8 mouse cellular contexts compared by ENCODE assay signal in genomic region chr9:85326292-85327241, GRCm38 (mm10). TPM values are rescaled to one million over a fixed set of nuclear protein-coding genes. Genes with fewer than 3 reads are reported as not detected.
DNase-seq lines count a peak whose midpoint lies in the region; ATAC-seq and TF ChIP-seq lines count a peak whose summit lies in the region.

No protein-coding gene starts in this region.

- DNase-seq in left cerebral cortex, postnatal 14 days (ENCODE audit: low spot score in 2 of 2): peak; percentile 6 to 17
- DNase-seq in left cerebral cortex, adult 11 months (ENCODE audit: low spot score): no peak
- DNase-seq in embryonic facial prominence, embryonic 10.5 days (ENCODE audit: low spot score): peak; percentile 62
- peak; percentile 57 to 60 for DNase-seq in heart, adult 9 months (ENCODE audit: low spot score in 2 of 2)
- peak; percentile 14 to 35 for DNase-seq in kidney, adult 8-10 months
- DNase-seq in liver, postnatal 0 days: peak; percentile 76
- DNase-seq in neural tube, embryonic 11.5 days (ENCODE audit: low spot score): peak; percentile 43
- peak; percentile 24 for DNase-seq in testis, postnatal 14 days (ENCODE audit: low spot score)

- intact Hi-C loops in left cerebral cortex, postnatal 14 days (cut with DNase I): loop anchor here (5.0 to 10.0 kb wide), 4 partner anchors 859 to 1369 kb away; no protein-coding TSS in a partner anchor

- peaks cover 38% of the 10 kb centered on the region for H3K27me3 ChIP-seq in embryonic facial prominence, embryonic 10.5 days (replicated peaks; ENCODE audit: low read depth, poor library complexity, severe bottlenecking)
- H3K27me3 ChIP-seq in liver, postnatal 0 days (ENCODE audit: insufficient read depth, low read length): no peaks in the 10 kb centered on the region
- peaks cover 7% of the 10 kb centered on the region for H3K27me3 ChIP-seq in neural tube, embryonic 11.5 days (ENCODE audit: control insufficient read depth, insufficient read depth, low read length)

- no peak for TF ChIP-seq EP300 in liver, postnatal 0 days (IDR thresholded peaks at IDR 0.05; ENCODE audit: low read depth)

- H3K4me3 ChIP-seq in embryonic facial prominence, embryonic 10.5 days: peak overlapping the region; percentile 80
- peak overlapping the region; percentile 87 for H3K4me3 ChIP-seq in liver, postnatal 0 days (ENCODE audit: low read depth, low read length)
- peak overlapping the region; percentile 77 for H3K4me3 ChIP-seq in neural tube, embryonic 11.5 days (ENCODE audit: low read depth, low read length)

- H3K9ac ChIP-seq in liver, postnatal 0 days (replicated peaks): peak overlapping the region; percentile 77
- peak overlapping the region; percentile 50 for H3K9ac ChIP-seq in neural tube, embryonic 11.5 days (ENCODE audit: low read length)

- under 1% methylated on average over 88 of the region's 88 CpGs for WGBS in embryonic facial prominence, embryonic 10.5 days
- 2% methylated on average over 78 of the region's 88 CpGs for WGBS in liver, postnatal 0 days (ENCODE audit: insufficient replicate concordance)
- under 1% methylated on average over 74 of the region's 88 CpGs for WGBS in neural tube, embryonic 11.5 days

- TF ChIP-seq CTCF in liver, postnatal 0 days (IDR thresholded peaks at IDR 0.05; ENCODE audit: low read depth): no peak

- H3K4me1 ChIP-seq in embryonic facial prominence, embryonic 10.5 days: peaks cover 17% of the 10 kb centered on the region
- H3K4me1 ChIP-seq in liver, postnatal 0 days (ENCODE audit: insufficient read depth): no peaks in the 10 kb centered on the region; the same call in 1 of the 2 replicates
- no peaks in the 10 kb centered on the region for H3K4me1 ChIP-seq in neural tube, embryonic 11.5 days (ENCODE audit: control insufficient read depth, insufficient read depth, low read length)

- peak; percentile 57 for ATAC-seq in liver, postnatal 0 days
- peak; percentile 64 for ATAC-seq in neural tube, embryonic 11.5 days (ENCODE audit: insufficient read depth, low FRiP score, low TSS enrichment)

- no peaks in the 10 kb centered on the region for H3K36me3 ChIP-seq in embryonic facial prominence, embryonic 10.5 days (replicated peaks)
- H3K36me3 ChIP-seq in liver, postnatal 0 days (replicated peaks; ENCODE audit: insufficient read depth, low read length): peaks cover 4% of the 10 kb centered on the region; the same call in 1 of the 2 replicates
- H3K36me3 ChIP-seq in neural tube, embryonic 11.5 days (ENCODE audit: control insufficient read depth, insufficient read depth, low read length): no peaks in the 10 kb centered on the region

- peak overlapping the region; percentile 91 for H3K4me2 ChIP-seq in liver, postnatal 0 days (ENCODE audit: low read depth, low read length)
- peak overlapping the region; percentile 96 for H3K4me2 ChIP-seq in neural tube, embryonic 11.5 days (ENCODE audit: low read depth)

- no peaks in the 10 kb centered on the region for H3K9me3 ChIP-seq in embryonic facial prominence, embryonic 10.5 days
- no peaks in the 10 kb centered on the region for H3K9me3 ChIP-seq in liver, postnatal 0 days (ENCODE audit: low read length)
- no peaks in the 10 kb centered on the region for H3K9me3 ChIP-seq in neural tube, embryonic 11.5 days (ENCODE audit: control insufficient read depth, low read length)

- peak overlapping the region; percentile 67 for H3K27ac ChIP-seq in embryonic facial prominence, embryonic 10.5 days (replicated peaks)
- H3K27ac ChIP-seq in liver, postnatal 0 days (ENCODE audit: low read depth): peak overlapping the region; percentile 94
- no peak overlapping the region for H3K27ac ChIP-seq in neural tube, embryonic 11.5 days (ENCODE audit: low read depth, low read length)

RNA-seq across cellular contexts. Expression of gene Tent5a, which starts 0.6 kb away (rescaled TPM):
- total RNA-seq in left cerebral cortex, postnatal 14 days (2021): 1 to 10 TPM; 2.2 to 3.1 TPM
- polyA plus RNA-seq in embryonic facial prominence, embryonic 10.5 days (2016; fragmentation: Nextera tagmentation; extraction: Ambion mirVana): 0.92 and 1.5 TPM in 2 replicates
- polyA plus RNA-seq in liver, postnatal 0 days (2015; fragmentation: Nextera tagmentation; extraction: Ambion mirVana): 16.2 and 22.3 TPM in 2 replicates
- 3.9 and 4.3 TPM in 2 replicates for polyA plus RNA-seq in neural tube, embryonic 11.5 days (2014; fragmentation: Nextera tagmentation; extraction: Ambion mirVana)

RNA-seq across cellular contexts. Expression of gene Gm11114, which starts 14.0 kb away (rescaled TPM):
- not detected for total RNA-seq in left cerebral cortex, postnatal 14 days (2021)
- polyA plus RNA-seq in embryonic facial prominence, embryonic 10.5 days (2016; fragmentation: Nextera tagmentation; extraction: Ambion mirVana): not detected in 2 replicates
- polyA plus RNA-seq in liver, postnatal 0 days (2015; fragmentation: Nextera tagmentation; extraction: Ambion mirVana): not detected in 2 replicates
- polyA plus RNA-seq in neural tube, embryonic 11.5 days (2014; fragmentation: Nextera tagmentation; extraction: Ambion mirVana): not detected in 2 replicates
